Mouse (Mus musculus): ENCODE measurements around the gene Pnma1. TPM values are rescaled to one million over a fixed set of nuclear protein-coding genes. Genes with fewer than 3 reads are reported as not detected.

Gene Pnma1
- polyA plus RNA-seq, 2 experiments, result 0.05 to 0.10 TPM

DNA sequence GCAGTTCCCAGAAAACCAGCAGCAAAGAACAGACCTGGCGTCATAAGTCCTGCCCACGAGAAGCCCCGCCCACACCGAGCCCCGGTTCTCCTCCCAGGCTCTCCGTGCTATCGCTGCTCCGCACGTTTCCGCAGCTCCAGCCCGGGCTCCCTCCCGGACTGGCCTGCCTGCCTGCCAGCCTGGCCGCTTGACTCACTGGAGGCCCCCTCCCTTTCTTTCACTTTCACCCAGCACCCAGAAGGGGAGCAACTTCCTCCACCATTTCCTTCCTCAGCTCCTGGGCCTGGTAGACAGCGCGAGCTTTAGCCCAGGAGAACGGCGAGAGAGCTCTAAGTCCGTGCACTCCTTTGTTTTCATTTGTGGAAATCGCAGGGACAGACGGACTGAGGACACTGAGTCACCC is 27.4 kb upstream of the Pnma1 start:
- peak; percentile 17; the same call in 1 of the 2 replicates for TF ChIP-seq CTCF (IDR thresholded peaks at IDR 0.05; ENCODE audit: low read depth)
- peak; percentile 74 for TF ChIP-seq EP300 (IDR thresholded peaks at IDR 0.05; ENCODE audit: low read depth)
- ATAC-seq (ENCODE audit: insufficient read depth) (peak; percentile 91), DNase-seq (ENCODE audit: low read depth in 3 of 3, low spot score in 3 of 3) (peak; percentile 93 to 96 (median 94))
- WGBS (ENCODE audit: insufficient replicate concordance), result 0% methylated on average over 20 of the region's 20 CpGs
- Histone ChIP-seq H3K27me3 (ENCODE audit: control insufficient read depth, insufficient read depth, low read length) (no peaks in the 10 kb centered on the region), H3K36me3 (replicated peaks; ENCODE audit: control insufficient read depth, insufficient read depth, low read depth) (peaks cover 30% of the 10 kb centered on the region), H3K4me2 (ENCODE audit: low read depth) (peak overlapping the region; percentile 95), H3K9ac (replicated peaks) (peak overlapping the region; percentile 89), H3K4me1 (replicated peaks; ENCODE audit: control insufficient read depth in 2 of 2, insufficient read depth in 2 of 2, low read length in 1 of 2) (peaks cover 59 to 64% of the 10 kb centered on the region in 2 experiments), H3K27ac (peak overlapping the region; percentile 98), H3K4me3 (ENCODE audit: insufficient read depth in 1 of 2, low read depth in 2 of 2, low read length in 2 of 2) (peak overlapping the region; percentile 60 to 61), H3K9me3 (ENCODE audit: control insufficient read depth, low read length) (no peaks in the 10 kb centered on the region)

DNA sequence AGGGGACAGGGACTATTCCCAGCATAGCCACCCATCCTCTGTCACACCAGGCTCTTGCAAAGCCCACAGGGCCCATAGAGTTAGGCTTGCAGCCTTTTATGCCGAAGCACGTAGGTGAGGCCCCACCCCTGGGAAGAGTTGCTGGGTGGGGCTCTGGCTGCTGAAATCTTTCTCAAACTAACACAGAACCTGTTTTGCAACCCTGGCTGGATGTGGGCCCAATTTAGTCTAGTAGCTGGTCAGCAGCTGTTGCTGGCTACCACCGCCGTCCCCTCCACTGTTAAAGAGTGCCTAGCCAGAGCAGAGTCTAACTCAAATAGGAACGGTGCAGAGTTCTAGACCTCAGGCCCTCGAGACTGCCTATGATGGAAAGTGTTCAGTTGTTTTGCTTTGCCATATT is 26.6 kb upstream of the Pnma1 start:
- H3K9ac ChIP-seq (replicated peaks), result peak overlapping the region; percentile 89; the same call in 1 of the 2 replicates
- H3K9me3 ChIP-seq (ENCODE audit: control insufficient read depth, low read length), result no peaks in the 10 kb centered on the region
- DNase-seq (ENCODE audit: low read depth in 3 of 3, low spot score in 3 of 3) (no peak), ATAC-seq (ENCODE audit: insufficient read depth) (no peak)
- peak overlapping the region; percentile 95 for H3K4me2 ChIP-seq (ENCODE audit: low read depth)
- H3K36me3 ChIP-seq (replicated peaks; ENCODE audit: control insufficient read depth, insufficient read depth, low read depth), result peaks cover 30% of the 10 kb centered on the region
- H3K4me3 ChIP-seq (ENCODE audit: insufficient read depth in 1 of 2, low read depth in 2 of 2, low read length in 2 of 2), result peak overlapping the region in 1 of 2 experiments; percentile 60; a peak in 1 of 4 replicates
- TF ChIP-seq EP300 (IDR thresholded peaks at IDR 0.05; ENCODE audit: low read depth), result no peak
- TF ChIP-seq CTCF (IDR thresholded peaks at IDR 0.05; ENCODE audit: low read depth), result no peak
- peaks cover 51 to 57% of the 10 kb centered on the region in 2 experiments for H3K4me1 ChIP-seq (replicated peaks; ENCODE audit: control insufficient read depth in 2 of 2, insufficient read depth in 2 of 2, low read length in 1 of 2)
- peak overlapping the region; percentile 98 for H3K27ac ChIP-seq
- H3K27me3 ChIP-seq (ENCODE audit: control insufficient read depth, insufficient read depth, low read length), result no peaks in the 10 kb centered on the region
- WGBS (ENCODE audit: insufficient replicate concordance), result 37% methylated on average over 6 of the region's 6 CpGs

DNA sequence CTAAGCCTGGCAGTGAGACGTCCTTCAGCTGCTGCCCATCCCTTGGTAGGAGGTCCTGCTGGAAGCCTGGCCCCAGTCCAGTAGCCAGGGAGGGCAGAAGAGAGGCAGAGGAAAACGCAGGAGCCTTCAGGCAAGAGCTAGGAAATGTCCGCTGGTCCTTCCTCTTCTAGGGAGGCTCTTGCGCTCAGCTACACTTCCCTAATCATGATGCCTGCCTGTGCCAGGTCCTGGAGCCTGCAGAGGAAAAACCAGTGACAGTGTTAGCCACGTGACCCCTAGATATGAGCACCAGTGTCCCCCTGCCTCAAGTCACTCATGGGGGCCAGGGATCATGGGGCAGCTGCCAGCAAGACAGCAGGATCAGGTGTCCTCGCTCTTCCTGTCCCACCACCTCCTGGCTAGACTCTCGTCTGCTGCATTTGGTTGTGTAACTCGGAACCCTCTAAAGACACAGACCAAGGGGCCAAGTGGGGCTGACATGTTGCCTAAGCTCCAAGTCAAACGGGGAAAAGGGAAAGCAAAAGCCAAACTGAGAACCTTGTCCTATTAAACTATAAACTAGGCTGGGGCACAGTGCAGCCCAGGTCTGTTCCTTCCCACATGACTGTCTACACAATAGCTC is 26.0 kb upstream of the Pnma1 start:
- 53% methylated on average over 9 of the region's 9 CpGs for WGBS (ENCODE audit: insufficient replicate concordance)
- H3K27me3 ChIP-seq (ENCODE audit: control insufficient read depth, insufficient read depth, low read length), result no peaks in the 10 kb centered on the region
- H3K27ac ChIP-seq, result peak overlapping the region; percentile 98
- peak overlapping the region; percentile 95 for H3K4me2 ChIP-seq (ENCODE audit: low read depth)
- H3K4me1 ChIP-seq (replicated peaks; ENCODE audit: control insufficient read depth in 2 of 2, insufficient read depth in 2 of 2, low read length in 1 of 2), result peaks cover 48 to 52% of the 10 kb centered on the region in 2 experiments
- peaks cover 34% of the 10 kb centered on the region for H3K36me3 ChIP-seq (replicated peaks; ENCODE audit: control insufficient read depth, insufficient read depth, low read depth)
- no peaks in the 10 kb centered on the region for H3K9me3 ChIP-seq (ENCODE audit: control insufficient read depth, low read length)
- DNase-seq (ENCODE audit: low read depth in 3 of 3, low spot score in 3 of 3) (no peak), ATAC-seq (ENCODE audit: insufficient read depth) (no peak)
- no peak for TF ChIP-seq EP300 (IDR thresholded peaks at IDR 0.05; ENCODE audit: low read depth)
- TF ChIP-seq CTCF (IDR thresholded peaks at IDR 0.05; ENCODE audit: low read depth), result no peak
- no peak overlapping the region for H3K9ac ChIP-seq (replicated peaks)
- no peak overlapping the region; a peak in 1 of 4 replicates for H3K4me3 ChIP-seq (ENCODE audit: insufficient read depth in 1 of 2, low read depth in 2 of 2, low read length in 2 of 2)

DNA sequence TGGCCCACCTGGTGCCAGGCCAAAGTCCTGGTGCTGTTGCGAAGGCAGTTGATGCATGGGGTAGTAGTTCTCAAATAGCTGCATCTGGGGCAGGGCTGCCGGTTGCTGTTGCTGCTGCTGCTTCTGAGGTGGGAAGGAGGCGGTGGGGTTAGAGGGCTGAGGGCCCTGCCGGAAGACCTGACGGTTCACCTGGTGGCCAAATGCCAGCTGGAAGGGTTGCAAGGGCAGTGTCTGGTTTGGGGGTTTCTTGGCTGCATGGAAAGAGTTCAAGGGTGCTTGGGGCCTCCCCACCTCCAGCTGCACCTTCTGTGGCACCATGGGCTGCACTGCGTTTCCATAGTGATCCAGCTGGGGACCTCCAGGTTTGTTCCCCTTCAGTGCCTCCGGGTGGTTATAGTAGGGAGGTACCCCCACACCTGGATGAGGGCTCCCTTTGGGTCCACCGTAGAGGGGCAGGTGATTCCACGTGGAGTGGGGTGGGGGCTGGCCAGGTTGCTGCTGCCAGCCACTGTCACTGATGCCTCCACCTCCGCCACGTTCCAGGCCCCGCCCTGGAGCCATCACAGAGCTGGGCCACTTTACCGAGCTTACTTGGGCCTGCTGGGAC is 25.1 kb upstream of the Pnma1 start:
- DNase-seq (ENCODE audit: low read depth in 3 of 3, low spot score in 3 of 3), result no peak
- 83% methylated on average over 13 of the region's 13 CpGs for WGBS (ENCODE audit: insufficient replicate concordance)
- H3K27me3 ChIP-seq (ENCODE audit: control insufficient read depth, insufficient read depth, low read length), result no peaks in the 10 kb centered on the region
- H3K4me3 ChIP-seq (ENCODE audit: insufficient read depth in 1 of 2, low read depth in 2 of 2, low read length in 2 of 2), result no peak overlapping the region
- no peak overlapping the region for H3K9ac ChIP-seq (replicated peaks)
- TF ChIP-seq EP300 (IDR thresholded peaks at IDR 0.05; ENCODE audit: low read depth), result no peak
- TF ChIP-seq CTCF (IDR thresholded peaks at IDR 0.05; ENCODE audit: low read depth), result no peak
- H3K4me2 ChIP-seq (ENCODE audit: low read depth), result no peak overlapping the region; the same call in 1 of the 2 replicates
- no peak for ATAC-seq (ENCODE audit: insufficient read depth)
- peaks cover 40 to 43% of the 10 kb centered on the region in 2 experiments for H3K4me1 ChIP-seq (replicated peaks; ENCODE audit: control insufficient read depth in 2 of 2, insufficient read depth in 2 of 2, low read length in 1 of 2)
- H3K9me3 ChIP-seq (ENCODE audit: control insufficient read depth, low read length), result no peaks in the 10 kb centered on the region
- H3K27ac ChIP-seq, result no peak overlapping the region
- H3K36me3 ChIP-seq (replicated peaks; ENCODE audit: control insufficient read depth, insufficient read depth, low read depth), result peaks cover 36% of the 10 kb centered on the region

DNA sequence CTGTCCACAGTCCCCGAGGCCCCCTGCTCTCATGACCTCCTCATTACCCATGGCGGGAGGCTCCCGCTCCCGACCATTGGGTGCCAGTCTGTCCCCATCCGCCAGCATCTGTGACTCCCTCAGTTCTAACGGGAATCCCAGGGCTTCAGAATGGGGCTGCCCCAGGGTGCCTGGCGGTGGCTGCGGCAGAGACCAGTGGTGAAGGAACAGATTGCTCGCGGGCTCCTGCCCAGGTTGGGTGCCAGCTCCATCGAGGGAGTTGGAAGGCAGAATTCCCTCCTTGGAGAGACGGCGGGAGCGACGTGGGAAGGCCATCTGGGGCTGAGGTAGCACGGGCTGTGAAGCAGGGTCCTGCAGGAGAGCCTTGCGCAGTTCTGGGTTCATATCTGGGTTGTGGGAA is 24.6 kb upstream of the Pnma1 start:
- peaks cover 34 to 38% of the 10 kb centered on the region in 2 experiments for H3K4me1 ChIP-seq (replicated peaks; ENCODE audit: control insufficient read depth in 2 of 2, insufficient read depth in 2 of 2, low read length in 1 of 2)
- H3K27me3 ChIP-seq (ENCODE audit: control insufficient read depth, insufficient read depth, low read length), result no peaks in the 10 kb centered on the region
- no peak overlapping the region for H3K9ac ChIP-seq (replicated peaks)
- peaks cover 36% of the 10 kb centered on the region for H3K36me3 ChIP-seq (replicated peaks; ENCODE audit: control insufficient read depth, insufficient read depth, low read depth)
- no peak for DNase-seq (ENCODE audit: low read depth in 3 of 3, low spot score in 3 of 3)
- no peak overlapping the region for H3K4me3 ChIP-seq (ENCODE audit: insufficient read depth in 1 of 2, low read depth in 2 of 2, low read length in 2 of 2)
- no peak overlapping the region for H3K27ac ChIP-seq
- no peak for ATAC-seq (ENCODE audit: insufficient read depth)
- TF ChIP-seq EP300 (IDR thresholded peaks at IDR 0.05; ENCODE audit: low read depth), result no peak
- TF ChIP-seq CTCF (IDR thresholded peaks at IDR 0.05; ENCODE audit: low read depth), result no peak
- 94% methylated on average over 17 of the region's 17 CpGs for WGBS (ENCODE audit: insufficient replicate concordance)
- no peak overlapping the region for H3K4me2 ChIP-seq (ENCODE audit: low read depth)
- H3K9me3 ChIP-seq (ENCODE audit: control insufficient read depth, low read length), result no peaks in the 10 kb centered on the region
